Mouse (Mus musculus) ovary, postnatal 36 days (tissue): ENCODE measurements around the gene Palld.

Experiments used
- DNase-seq: peaks from one replicate; pipeline ENCODE4 v3.0.0; 2022; ENCODE audit warnings: low spot score, mixed read lengths

The Palld gene

GRCm38 (mm10) chr8:61865365-61865764 lies 37.1 kb downstream of the Palld start:
- DNase-seq = no peak

GRCm38 (mm10) chr8:61851270-61851669 lies 51.2 kb downstream of the Palld start:
- DNase-seq = no peak

- DNase-seq = no peak
Measured at GRCm38 (mm10) chr8:61848581-61849162, 53.8 kb downstream of the Palld start.

GRCm38 (mm10) chr8:61847494-61847893 lies 55.0 kb downstream of the Palld start:
- DNase-seq = no peak

GRCm38 (mm10) chr8:61844992-61845391 lies 57.5 kb downstream of the Palld start:
- DNase-seq = no peak

GRCm38 (mm10) chr8:61844575-61844974 lies 57.9 kb downstream of the Palld start:
- no peak for DNase-seq

- DNase-seq = no peak
Measured at GRCm38 (mm10) chr8:61843776-61844175, 58.7 kb downstream of the Palld start.

- no peak for DNase-seq
Measured at GRCm38 (mm10) chr8:61833211-61833610, 69.3 kb downstream of the Palld start.

GRCm38 (mm10) chr8:61831944-61832343 lies 70.5 kb downstream of the Palld start:
- no peak for DNase-seq

GRCm38 (mm10) chr8:61830821-61831220 lies 71.7 kb downstream of the Palld start:
- no peak for DNase-seq

- no peak for DNase-seq
Measured at GRCm38 (mm10) chr8:61824563-61824962, 77.9 kb downstream of the Palld start.

GRCm38 (mm10) chr8:61823157-61823556 lies 79.3 kb downstream of the Palld start:
- no peak for DNase-seq

GRCm38 (mm10) chr8:61803764-61804163 lies 98.7 kb downstream of the Palld start:
- DNase-seq = no peak

- no peak for DNase-seq
Measured at GRCm38 (mm10) chr8:61802840-61803239, 99.7 kb downstream of the Palld start.

GRCm38 (mm10) chr8:61797391-61797947 lies 105.0 kb downstream of the Palld start:
- no peak for DNase-seq

- DNase-seq = no peak
Measured at GRCm38 (mm10) chr8:61796537-61797050, 105.9 kb downstream of the Palld start.

GRCm38 (mm10) chr8:61789946-61790345 lies 112.5 kb downstream of the Palld start:
- no peak for DNase-seq

GRCm38 (mm10) chr8:61789289-61789688 lies 113.2 kb downstream of the Palld start:
- no peak for DNase-seq

- DNase-seq = no peak
Measured at GRCm38 (mm10) chr8:61782931-61783491, 119.5 kb downstream of the Palld start.

- no peak for DNase-seq
Measured at GRCm38 (mm10) chr8:61780652-61781257, 121.7 kb downstream of the Palld start.

- DNase-seq = no peak
Measured at GRCm38 (mm10) chr8:61778194-61778593, 124.3 kb downstream of the Palld start.

GRCm38 (mm10) chr8:61776560-61776959 lies 125.9 kb downstream of the Palld start:
- no peak for DNase-seq

- DNase-seq = no peak
Measured at GRCm38 (mm10) chr8:61775936-61776335, 126.6 kb downstream of the Palld start.
